Mouse (Mus musculus) forebrain, embryonic 13.5 days (tissue): ENCODE results near the gene Tsc1. TPM values are rescaled to one million over a fixed set of nuclear protein-coding genes. Genes with fewer than 3 reads are reported as not detected.

ENCODE experiments used
- ATAC-seq: fragments of 200-750 bp; cut with Nextera tagmentation; 2 replicates; pipeline ENCODE4 v1.8.0; 2017
- H3K27ac ChIP-seq: fragments of 300-500 bp; sonication (generic); 2 replicates; pipeline ENCODE4 v1.5.1; 2015; ENCODE audit warnings: inconsistent platforms, mild to moderate bottlenecking, moderate library complexity
- H3K27me3 ChIP-seq: fragments of 300-500 bp; sonication (generic); 2 replicates; pipeline ENCODE4 v1.6.1; 2015; ENCODE audit warnings: mild to moderate bottlenecking, inconsistent platforms
- H3K36me3 ChIP-seq: fragments of 300-500 bp; sonication (generic); 2 replicates; pipeline ENCODE4 v1.6.1; 2015; ENCODE audit warnings: mild to moderate bottlenecking, inconsistent platforms; ENCODE audit not compliant: poor library complexity, severe bottlenecking
- H3K4me1 ChIP-seq: fragments of 300-500 bp; sonication (generic); 2 replicates; pipeline ENCODE4 v1.6.1; 2015; ENCODE audit warnings: inconsistent platforms
- H3K4me2 ChIP-seq: fragments of 300-500 bp; sonication (generic); 2 replicates; pipeline ENCODE4 v1.6.1; 2015; ENCODE audit warnings: inconsistent platforms, mild to moderate bottlenecking, moderate library complexity
- H3K4me3 ChIP-seq: fragments of 300-500 bp; sonication (generic); 2 replicates; pipeline ENCODE4 v1.5.1; 2015; ENCODE audit warnings: mild to moderate bottlenecking, inconsistent platforms
- H3K9ac ChIP-seq: fragments of 300-500 bp; sonication (generic); 2 replicates; pipeline ENCODE4 v1.6.1; 2015; ENCODE audit warnings: mild to moderate bottlenecking, inconsistent platforms
- H3K9me3 ChIP-seq: fragments of 300-500 bp; sonication (generic); replicated peaks from 2 replicates; pipeline ENCODE4 v1.6.1; 2016; ENCODE audit warnings: inconsistent platforms
- WGBS: fragments of 180-500 bp; shearing (Covaris S2); methylation state at CpG from one replicate; pipeline ENCODE4 v1.1.7; 2015; 5-methylcytosine and 5-hydroxymethylcytosine counted together
- polyA plus RNA-seq: library from polyadenylated mRNA; unstranded; fragments of >200 nt; fragmentation: Nextera tagmentation; extraction: Ambion mirVana; gene quantifications from 2 replicates; pipeline ENCODE4 v1.2.1, GENCODE M21; 2015

The Tsc1 gene
- polyA plus RNA-seq, 1 experiment from 2014 or later = 29.0 TPM

GRCm38 (mm10) chr2:28633136-28633535, 7.9 kb upstream of the Tsc1 start:
- Histone ChIP-seq H3K9ac (no peak overlapping the region), H3K4me2 (no peak overlapping the region), H3K4me1 (no peaks in the 10 kb centered on the region; the same call in 1 of the 2 replicates), H3K4me3 (no peak overlapping the region), H3K9me3 (no peaks in the 10 kb centered on the region), H3K27me3 (0 out of 2 replicates have a peak, but pooled peaks cover 6% of the 10 kb centered on the region), H3K36me3 (no peaks in the 10 kb centered on the region), H3K27ac (no peak overlapping the region)
- no peak for ATAC-seq
- WGBS = 64% methylated on average over 4 of the region's 4 CpGs

- Histone ChIP-seq H3K9me3 (no peaks in the 10 kb centered on the region), H3K27ac (no peak overlapping the region), H3K4me3 (no peak overlapping the region), H3K36me3 (no peaks in the 10 kb centered on the region), H3K9ac (no peak overlapping the region), H3K4me2 (no peak overlapping the region), H3K4me1 (peaks cover 2% of the 10 kb centered on the region; the same call in 1 of the 2 replicates), H3K27me3 (0 out of 2 replicates have a peak, but pooled peaks cover 6% of the 10 kb centered on the region)
- WGBS = 95% methylated on average over 1 of the region's 1 CpGs
- no peak for ATAC-seq
Measured at GRCm38 (mm10) chr2:28635199-28635598, 5.8 kb upstream of the Tsc1 start.

GRCm38 (mm10) chr2:28637106-28637845, 3.8 kb upstream of the Tsc1 start:
- H3K27ac ChIP-seq = no peak overlapping the region
- 82% methylated on average over 9 of the region's 9 CpGs for WGBS

GRCm38 (mm10) chr2:28638352-28638751, 2.7 kb upstream of the Tsc1 start:
- ATAC-seq = no peak
- Histone ChIP-seq H3K9ac (no peak overlapping the region; the same call in 1 of the 2 replicates), H3K4me3 (no peak overlapping the region), H3K4me1 (peaks cover 22% of the 10 kb centered on the region), H3K27ac (no peak overlapping the region), H3K4me2 (peak overlapping the region; percentile 16), H3K9me3 (no peaks in the 10 kb centered on the region), H3K27me3 (no peaks in the 10 kb centered on the region), H3K36me3 (no peaks in the 10 kb centered on the region)
- WGBS = 16% methylated on average over 9 of the region's 9 CpGs

More at GRCm38 (mm10) chr2:28637106-28637845, 3.8 kb upstream of the Tsc1 start:
- peaks cover 12% of the 10 kb centered on the region for H3K4me1 ChIP-seq
- H3K9me3 ChIP-seq = no peaks in the 10 kb centered on the region
- no peak overlapping the region for H3K9ac ChIP-seq
- H3K27me3 ChIP-seq = 0 out of 2 replicates have a peak, but pooled peaks cover 3% of the 10 kb centered on the region
- no peak overlapping the region for H3K4me2 ChIP-seq
- H3K4me3 ChIP-seq = no peak overlapping the region
- no peak for ATAC-seq
- no peaks in the 10 kb centered on the region for H3K36me3 ChIP-seq

- no peak overlapping the region for H3K27ac ChIP-seq
- H3K27me3 ChIP-seq = no peaks in the 10 kb centered on the region
- no peak overlapping the region for H3K4me3 ChIP-seq
- H3K9ac ChIP-seq = no peak overlapping the region
- 6% methylated on average over 9 of the region's 9 CpGs for WGBS
- H3K4me2 ChIP-seq = peak overlapping the region; percentile 16
- no peaks in the 10 kb centered on the region for H3K9me3 ChIP-seq
- no peaks in the 10 kb centered on the region for H3K36me3 ChIP-seq
- peaks cover 22% of the 10 kb centered on the region for H3K4me1 ChIP-seq
- ATAC-seq = no peak
Measured at GRCm38 (mm10) chr2:28638886-28639285, 2.1 kb upstream of the Tsc1 start.

- Histone ChIP-seq H3K36me3 (no peaks in the 10 kb centered on the region), H3K4me3 (no peak overlapping the region), H3K27me3 (no peaks in the 10 kb centered on the region), H3K9me3 (no peaks in the 10 kb centered on the region), H3K4me1 (peaks cover 22% of the 10 kb centered on the region), H3K4me2 (no peak overlapping the region), H3K9ac (no peak overlapping the region), H3K27ac (no peak overlapping the region)
- 47% methylated on average over 7 of the region's 7 CpGs for WGBS
- ATAC-seq = no peak
Measured at GRCm38 (mm10) chr2:28639794-28640193, 1.2 kb upstream of the Tsc1 start.

GRCm38 (mm10) chr2:28641435-28641941, 460 bp downstream of the Tsc1 start:
- no peaks in the 10 kb centered on the region for H3K9me3 ChIP-seq
- under 1% methylated on average over 43 of the region's 43 CpGs for WGBS
- peak overlapping the region; percentile 87 for H3K9ac ChIP-seq
- peaks cover 22% of the 10 kb centered on the region for H3K4me1 ChIP-seq
- peak; percentile 70 for ATAC-seq
- peak overlapping the region; percentile 88 for H3K4me3 ChIP-seq
- H3K27me3 ChIP-seq = no peaks in the 10 kb centered on the region
- no peaks in the 10 kb centered on the region for H3K36me3 ChIP-seq
- peak overlapping the region; percentile 80 for H3K4me2 ChIP-seq
- H3K27ac ChIP-seq = peak overlapping the region; percentile 93

- H3K4me2 ChIP-seq = peak overlapping the region; percentile 80
- H3K27me3 ChIP-seq = no peaks in the 10 kb centered on the region
- peaks cover 22% of the 10 kb centered on the region for H3K4me1 ChIP-seq
- H3K9ac ChIP-seq = no peak overlapping the region
- ATAC-seq = no peak
- no peaks in the 10 kb centered on the region for H3K9me3 ChIP-seq
- H3K27ac ChIP-seq = no peak overlapping the region
- 82% methylated on average over 3 of the region's 3 CpGs for WGBS
- H3K36me3 ChIP-seq = no peaks in the 10 kb centered on the region
- peak overlapping the region; percentile 1; the same call in 1 of the 2 replicates for H3K4me3 ChIP-seq
Measured at GRCm38 (mm10) chr2:28643081-28643480, 2.1 kb downstream of the Tsc1 start.

GRCm38 (mm10) chr2:28650526-28650925, 9.5 kb downstream of the Tsc1 start:
- no peaks in the 10 kb centered on the region for H3K9me3 ChIP-seq
- ATAC-seq = no peak
- H3K4me3 ChIP-seq = no peak overlapping the region
- no peaks in the 10 kb centered on the region for H3K27me3 ChIP-seq
- no peak overlapping the region for H3K27ac ChIP-seq
- H3K4me1 ChIP-seq = no peaks in the 10 kb centered on the region
- no peak overlapping the region for H3K4me2 ChIP-seq
- no peak overlapping the region for H3K9ac ChIP-seq
- H3K36me3 ChIP-seq = peaks cover 14% of the 10 kb centered on the region

GRCm38 (mm10) chr2:28653351-28653750, 12.3 kb downstream of the Tsc1 start:
- Histone ChIP-seq H3K27ac (no peak overlapping the region), H3K9me3 (no peaks in the 10 kb centered on the region), H3K27me3 (no peaks in the 10 kb centered on the region), H3K4me3 (no peak overlapping the region), H3K9ac (no peak overlapping the region), H3K36me3 (peaks cover 32% of the 10 kb centered on the region), H3K4me1 (no peaks in the 10 kb centered on the region), H3K4me2 (no peak overlapping the region)
- 95% methylated on average over 7 of the region's 7 CpGs for WGBS
- ATAC-seq = no peak

GRCm38 (mm10) chr2:28654295-28654694, 13.3 kb downstream of the Tsc1 start:
- H3K4me2 ChIP-seq = no peak overlapping the region
- H3K4me3 ChIP-seq = no peak overlapping the region
- H3K27ac ChIP-seq = no peak overlapping the region
- no peak overlapping the region for H3K9ac ChIP-seq
- H3K9me3 ChIP-seq = no peaks in the 10 kb centered on the region
- WGBS = 67% methylated on average over 2 of the region's 2 CpGs
- H3K27me3 ChIP-seq = no peaks in the 10 kb centered on the region
- no peaks in the 10 kb centered on the region for H3K4me1 ChIP-seq
- ATAC-seq = no peak
- H3K36me3 ChIP-seq = peaks cover 42% of the 10 kb centered on the region

- no peak for ATAC-seq
- Histone ChIP-seq H3K27me3 (no peaks in the 10 kb centered on the region), H3K4me2 (no peak overlapping the region), H3K4me3 (no peak overlapping the region), H3K9ac (no peak overlapping the region), H3K9me3 (no peaks in the 10 kb centered on the region), H3K4me1 (no peaks in the 10 kb centered on the region), H3K36me3 (peaks cover 61% of the 10 kb centered on the region), H3K27ac (no peak overlapping the region)
- 76% methylated on average over 8 of the region's 8 CpGs for WGBS
Measured at GRCm38 (mm10) chr2:28656216-28656615, 15.2 kb downstream of the Tsc1 start.
